Mouse (Mus musculus) C2C12 (cell line): ENCODE measurements around the gene Slc38a2. TPM values are rescaled to one million over a fixed set of nuclear protein-coding genes. Genes with fewer than 3 reads are reported as not detected.

ENCODE experiments used
- H3K27me3 ChIP-seq: one replicate; pipeline ENCODE4 v1.6.1; 2011; ENCODE audit not compliant: control insufficient read depth, insufficient read depth, insufficient read length
- H3K36me3 ChIP-seq: one replicate; pipeline ENCODE4 v1.6.1; 2011; ENCODE audit not compliant: control insufficient read depth, insufficient read depth
- H3K4me3 ChIP-seq: one replicate; pipeline ENCODE4 v1.5.1; 2011; ENCODE audit warnings: mild to moderate bottlenecking, control low read depth; ENCODE audit not compliant: poor library complexity, insufficient read depth, severe bottlenecking
- H3K79me2 ChIP-seq: one replicate; pipeline ENCODE4 v1.6.1; 2011; ENCODE audit not compliant: control insufficient read depth, insufficient read depth
- H3K79me3 ChIP-seq: one replicate; pipeline ENCODE4 v1.6.1; 2011; ENCODE audit warnings: low read depth, control low read depth
- H3ac ChIP-seq: one replicate; pipeline ENCODE3; 2011; ENCODE audit warnings: low read depth; ENCODE audit not compliant: control insufficient read depth, insufficient read length
- CEBPB ChIP-seq: IDR thresholded peaks from one replicate; pipeline ENCODE4 v1.6.1; 2011; ENCODE audit warnings: low read depth, mild to moderate bottlenecking, control low read depth, moderate library complexity
- CTCF ChIP-seq: IDR thresholded peaks from one replicate; pipeline ENCODE4 v1.5.1; 2011; ENCODE audit not compliant: control insufficient read depth, insufficient read depth, insufficient read length
- FOSL1 ChIP-seq: IDR thresholded peaks from one replicate; pipeline ENCODE4 v1.8.0; 2011; ENCODE audit warnings: mild to moderate bottlenecking, low read length; ENCODE audit not compliant: poor library complexity, insufficient read depth, severe bottlenecking
- MAX ChIP-seq: IDR thresholded peaks from one replicate; pipeline ENCODE4 v1.6.1; 2011; ENCODE audit warnings: mild to moderate bottlenecking, control low read depth
- MYOD1 ChIP-seq: IDR thresholded peaks from one replicate; pipeline ENCODE4 v1.6.1; 2011; ENCODE audit warnings: low read depth; ENCODE audit not compliant: control insufficient read depth, insufficient read length
- MYOG ChIP-seq: IDR thresholded peaks from one replicate; pipeline ENCODE4 v1.6.1; 2011; ENCODE audit not compliant: control insufficient read depth, insufficient read length; ENCODE audit errors: extremely low read depth
- USF1 ChIP-seq: IDR thresholded peaks from one replicate; pipeline ENCODE4 v1.6.1; 2011; ENCODE audit warnings: low read depth, mild to moderate bottlenecking, control low read depth, moderate library complexity
- polyA plus RNA-seq: library from polyadenylated mRNA; unstranded; fragments of >200 nt; fragmentation: generic; extraction: Trizol; gene quantifications from one replicate; pipeline ENCODE4 v1.2.1, GENCODE M21; 2012; ENCODE audit warnings: missing spikeins

The Slc38a2 gene
- polyA plus RNA-seq, 1 experiment = 99.9 TPM

DNA sequence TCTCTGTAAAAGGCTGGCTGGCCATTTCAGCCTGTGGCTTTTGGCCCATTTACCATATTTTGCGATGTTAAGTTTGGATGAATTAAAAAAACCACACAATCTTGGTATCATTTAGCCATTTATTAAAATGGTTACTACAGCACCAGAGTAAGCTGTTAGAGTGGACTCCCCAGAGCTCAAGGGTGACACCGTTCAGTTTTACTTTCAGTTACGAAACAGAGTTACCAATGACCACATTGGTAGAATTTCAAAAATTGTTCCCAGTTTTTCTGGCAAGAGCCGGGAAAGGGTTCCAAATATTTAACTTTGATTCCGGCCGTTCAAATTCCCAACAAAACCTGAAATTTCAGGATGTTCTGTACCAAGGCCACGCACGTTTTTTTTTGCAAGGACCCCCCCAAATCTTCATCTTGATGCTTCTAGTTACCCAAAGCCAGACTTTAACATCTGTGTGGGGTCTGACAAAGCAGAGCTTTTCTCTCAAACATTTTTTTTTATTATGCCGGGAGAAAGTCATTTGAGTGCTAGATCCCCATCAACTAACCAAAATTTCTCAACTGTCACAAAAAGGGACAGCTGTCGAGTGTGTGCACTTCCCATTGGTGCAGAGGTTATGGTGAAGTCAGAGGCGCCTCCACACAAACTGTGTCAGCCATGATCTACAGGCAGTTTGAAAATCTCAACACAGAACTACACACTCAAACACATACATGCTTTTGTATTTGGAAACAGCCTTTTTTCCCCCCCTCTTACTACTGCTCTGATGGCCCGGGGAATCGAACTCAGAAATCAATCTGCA is 2.8 kb downstream of the Slc38a2 start:
- H3K27me3 ChIP-seq = no peaks in the 10 kb centered on the region
- peaks cover 69% of the 10 kb centered on the region for H3K36me3 ChIP-seq
- peak overlapping the region; percentile 65 for H3ac ChIP-seq
- peaks cover 81% of the 10 kb centered on the region for H3K79me2 ChIP-seq
- no peak for TF ChIP-seq CEBPB
- TF ChIP-seq MYOG = no peak
- no peak for TF ChIP-seq FOSL1
- no peak for TF ChIP-seq CTCF
- no peak for TF ChIP-seq USF1
- peak overlapping the region; percentile 100 for H3K4me3 ChIP-seq
- peaks cover 64% of the 10 kb centered on the region for H3K79me3 ChIP-seq

DNA sequence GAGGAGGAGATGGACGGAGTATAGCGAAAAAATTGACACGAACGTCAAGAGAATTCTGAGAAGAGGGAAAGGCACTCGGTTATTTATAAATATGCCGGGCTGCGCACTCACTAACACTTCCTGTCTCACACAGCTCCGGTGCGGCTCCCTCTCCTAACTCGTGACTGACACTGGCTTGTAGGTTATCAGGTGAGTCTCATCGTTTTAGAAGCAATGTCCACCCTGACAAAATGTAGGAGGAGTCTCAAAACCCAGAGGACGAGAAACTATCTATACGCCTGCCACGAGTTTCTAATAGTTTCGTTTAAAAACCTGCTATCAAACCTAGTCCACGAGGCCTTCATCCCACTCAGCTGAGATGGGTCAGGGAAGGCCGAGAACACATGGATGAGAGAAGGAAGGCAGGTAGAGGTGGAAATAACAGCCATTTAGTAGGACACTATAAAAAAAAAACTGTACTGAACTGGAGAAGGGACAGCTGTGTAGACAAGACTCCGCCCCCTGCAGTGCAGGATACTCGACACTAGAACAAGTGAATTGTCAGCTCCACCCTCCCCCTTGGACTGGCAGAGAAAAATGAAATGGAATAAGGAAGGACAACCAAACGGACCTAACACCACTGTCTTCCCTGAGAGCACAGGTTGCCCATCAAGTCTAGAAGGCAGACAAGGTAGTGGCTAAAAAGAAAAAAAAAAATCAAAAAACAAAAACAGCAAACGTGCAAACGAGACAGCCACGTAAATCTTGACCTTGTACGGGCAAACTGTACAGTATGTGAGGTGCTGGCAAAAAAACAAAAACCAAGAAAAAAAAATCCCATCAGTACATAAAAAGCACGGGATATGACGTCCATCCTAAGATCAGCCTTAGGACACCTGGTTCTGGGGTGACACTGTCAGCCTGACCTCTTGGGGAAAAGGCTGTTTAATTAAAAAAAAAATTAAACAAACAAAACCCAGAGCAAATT is 3.8 kb downstream of the Slc38a2 start:
- Histone ChIP-seq H3K36me3 (peaks cover 79% of the 10 kb centered on the region), H3K79me3 (peaks cover 69% of the 10 kb centered on the region), H3K27me3 (no peaks in the 10 kb centered on the region), H3K4me3 (peak overlapping the region; percentile 100), H3ac (peak overlapping the region; percentile 32), H3K79me2 (peaks cover 90% of the 10 kb centered on the region)
- TF ChIP-seq MYOG = no peak

DNA sequence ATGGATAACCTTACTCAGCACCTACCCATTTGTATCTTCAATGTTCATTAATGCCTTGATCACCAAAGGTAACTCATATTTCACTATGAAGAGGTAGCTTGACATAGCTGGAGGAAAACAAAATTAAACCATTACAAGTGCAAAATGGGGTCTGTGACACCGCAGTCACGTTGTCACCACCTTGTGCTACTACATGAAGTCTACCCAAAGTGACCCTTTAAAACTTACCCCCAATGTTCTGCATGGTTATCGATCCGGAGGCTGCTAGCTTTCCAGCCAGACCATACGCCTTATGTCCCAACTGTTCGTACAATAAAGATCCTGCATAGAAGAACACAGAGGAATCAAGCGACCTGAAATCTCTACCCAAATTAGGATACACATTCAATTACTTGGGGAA is 4.5 kb downstream of the Slc38a2 start:
- Histone ChIP-seq H3K79me2 (peaks cover 98% of the 10 kb centered on the region), H3ac (no peak overlapping the region), H3K4me3 (no peak overlapping the region), H3K79me3 (peaks cover 72% of the 10 kb centered on the region), H3K36me3 (peaks cover 86% of the 10 kb centered on the region), H3K27me3 (no peaks in the 10 kb centered on the region)
- no peak for TF ChIP-seq FOSL1
- TF ChIP-seq CTCF = no peak
- no peak for TF ChIP-seq MYOG
- no peak for TF ChIP-seq MAX
- no peak for TF ChIP-seq MYOD1
- TF ChIP-seq CEBPB = no peak
- no peak for TF ChIP-seq USF1

DNA sequence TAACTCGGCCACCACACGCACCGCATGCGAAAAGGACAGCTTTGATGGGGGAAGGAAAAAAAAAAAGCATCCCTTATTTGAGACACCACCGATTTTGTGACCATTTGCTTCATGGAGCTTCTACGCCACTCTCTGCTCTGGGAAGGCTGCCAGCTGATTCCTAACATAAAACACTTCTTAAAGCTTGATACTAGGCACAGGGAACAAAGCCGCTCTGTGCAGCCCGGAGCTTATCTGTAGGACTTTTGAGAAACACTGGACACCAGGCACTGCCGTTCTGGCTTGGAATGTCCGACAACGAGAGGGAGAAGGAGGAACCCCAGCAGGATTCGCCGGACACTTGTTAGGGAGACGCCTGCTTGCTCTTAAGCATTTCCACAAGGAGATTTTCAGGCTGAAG is 5.8 kb downstream of the Slc38a2 start:
- TF ChIP-seq FOSL1 (no peak), USF1 (no peak), CEBPB (no peak)
- Histone ChIP-seq H3K36me3 (peaks cover 99% of the 10 kb centered on the region), H3K4me3 (no peak overlapping the region), H3ac (no peak overlapping the region), H3K79me3 (peaks cover 77% of the 10 kb centered on the region), H3K27me3 (no peaks in the 10 kb centered on the region), H3K79me2 (peaks cover 99% of the 10 kb centered on the region)

DNA sequence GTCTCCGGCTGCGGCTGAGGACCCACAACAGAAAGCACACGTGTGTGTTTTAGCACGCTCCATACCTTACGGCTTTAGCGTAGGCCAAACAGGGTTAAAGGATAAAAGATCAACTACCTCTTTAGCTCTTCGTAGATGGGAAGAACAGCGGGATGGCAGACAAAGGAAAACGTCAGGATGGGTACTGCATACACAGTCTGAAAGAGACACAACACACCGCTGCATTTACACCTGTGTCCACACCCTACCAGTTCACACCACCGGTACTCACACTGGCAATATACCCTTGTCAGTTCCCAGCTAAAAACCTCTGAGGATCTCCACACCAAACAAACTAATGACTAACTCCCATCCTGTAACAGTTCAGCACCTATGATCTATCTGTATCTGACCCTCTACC is 7.1 kb downstream of the Slc38a2 start:
- Histone ChIP-seq H3K27me3 (no peaks in the 10 kb centered on the region), H3K79me3 (peaks cover 65% of the 10 kb centered on the region), H3ac (no peak overlapping the region), H3K79me2 (peaks cover 94% of the 10 kb centered on the region), H3K4me3 (no peak overlapping the region), H3K36me3 (peaks cover 100% of the 10 kb centered on the region)
- TF ChIP-seq MYOG (no peak), MYOD1 (no peak), CEBPB (no peak), CTCF (no peak), USF1 (no peak), MAX (no peak), FOSL1 (no peak)
